Mouse (Mus musculus) intestine, postnatal 0 days (tissue): ENCODE data around the gene Gfap. TPM values are rescaled to one million over a fixed set of nuclear protein-coding genes. Genes with fewer than 3 reads are reported as not detected.

ENCODE experiments used
- ATAC-seq: fragments of 200-750 bp; cut with Nextera tagmentation; 2 replicates; pipeline ENCODE4 v1.8.0; 2017; ENCODE audit warnings: mild to moderate bottlenecking, moderate TSS enrichment, moderate library complexity
- H3K27ac ChIP-seq: fragments of 300-500 bp; sonication (generic); 2 replicates; pipeline ENCODE4 v1.5.1; 2014; ENCODE audit warnings: mild to moderate bottlenecking, low read depth, low read length, moderate library complexity
- H3K27me3 ChIP-seq: fragments of 300-500 bp; sonication (generic); replicated peaks from 2 replicates; pipeline ENCODE4 v1.6.1; 2014; ENCODE audit warnings: low read length, mixed read lengths; ENCODE audit not compliant: control insufficient read depth, insufficient read depth
- H3K36me3 ChIP-seq: fragments of 300-500 bp; sonication (generic); 2 replicates; pipeline ENCODE4 v1.6.1; 2014; ENCODE audit warnings: mild to moderate bottlenecking, moderate library complexity; ENCODE audit not compliant: control insufficient read depth, insufficient read depth
- H3K4me1 ChIP-seq: fragments of 300-500 bp; sonication (generic); replicated peaks from 2 replicates; pipeline ENCODE4 v1.6.1; 2014; ENCODE audit warnings: antibody characterized with exemption, low read length, mixed read lengths; ENCODE audit not compliant: control insufficient read depth, insufficient read depth
- H3K4me2 ChIP-seq: fragments of 300-500 bp; sonication (generic); replicated peaks from 2 replicates; pipeline ENCODE4 v1.6.1; 2014; ENCODE audit warnings: low read depth, mild to moderate bottlenecking, moderate library complexity
- H3K4me3 ChIP-seq: fragments of 300-500 bp; sonication (generic); 2 replicates; pipeline ENCODE4 v1.5.1; 2014; ENCODE audit warnings: low read depth, low read length
- H3K9ac ChIP-seq: fragments of 300-500 bp; sonication (generic); 2 replicates; pipeline ENCODE4 v1.6.1; 2014; ENCODE audit warnings: mild to moderate bottlenecking, low read depth, low read length
- H3K9me3 ChIP-seq: fragments of 300-500 bp; sonication (generic); 2 replicates; pipeline ENCODE4 v1.6.1; 2016; ENCODE audit warnings: mixed run types; ENCODE audit not compliant: control insufficient read depth
- CTCF ChIP-seq: sonication (generic); IDR thresholded peaks from 2 replicates; pipeline ENCODE4 v1.5.1; 2016; ENCODE audit warnings: low read depth, mild to moderate bottlenecking, control low read depth, antibody characterized with exemption, moderate library complexity
- WGBS: fragments of 180-500 bp; shearing (Covaris S2); extraction: QIAGEN DNeasy Blood & Tissue Kit; methylation state at CpG from one replicate; pipeline ENCODE4 v1.1.7; 2014; 5-methylcytosine and 5-hydroxymethylcytosine counted together
- polyA plus RNA-seq: library from polyadenylated mRNA; unstranded; fragments of >200 nt; fragmentation: Nextera tagmentation; extraction: Ambion mirVana; gene quantifications from 2 replicates; pipeline ENCODE4 v1.2.1, GENCODE M21; 2015

Gene Gfap
- polyA plus RNA-seq, 1 experiment from 2014 or later = 0.17 TPM

GRCm38 (mm10) chr11:102924557-102925350, 24.0 kb upstream of the Gfap start, which contains the start of gene Kif18b:
Kif18b (minus strand) TSS chr11:102925124.
- under 1% methylated on average over 62 of the region's 62 CpGs for WGBS
- Histone ChIP-seq H3K36me3 (no peaks in the 10 kb centered on the region), H3K27ac (peak within 1 kb of the TSS; percentile 65; the same call in 1 of the 2 replicates), H3K4me1 (no peaks in the 10 kb centered on the region), H3K27me3 (no peaks in the 10 kb centered on the region), H3K4me2 (peak within 1 kb of the TSS; percentile 86), H3K4me3 (peak within 1 kb of the TSS; percentile 79), H3K9ac (peak within 1 kb of the TSS; percentile 50), H3K9me3 (no peaks in the 10 kb centered on the region)
- ATAC-seq = peak; percentile 89
- TF ChIP-seq CTCF = no peak

- no peaks in the 10 kb centered on the region for H3K27me3 ChIP-seq
- H3K9me3 ChIP-seq = no peaks in the 10 kb centered on the region
- no peaks in the 10 kb centered on the region for H3K4me1 ChIP-seq
- no peak overlapping the region for H3K4me3 ChIP-seq
- no peak overlapping the region for H3K4me2 ChIP-seq
- WGBS = 73% methylated on average over 6 of the region's 6 CpGs
- no peak for TF ChIP-seq CTCF
- H3K9ac ChIP-seq = no peak overlapping the region
- H3K36me3 ChIP-seq = 0 out of 2 replicates have a peak, but pooled peaks cover 2% of the 10 kb centered on the region
- no peak overlapping the region for H3K27ac ChIP-seq
- ATAC-seq = no peak
Measured at GRCm38 (mm10) chr11:102921491-102921890, 20.8 kb upstream of the Gfap start.

GRCm38 (mm10) chr11:102918077-102918476, 17.4 kb upstream of the Gfap start:
- no peaks in the 10 kb centered on the region for H3K27me3 ChIP-seq
- H3K4me1 ChIP-seq = no peaks in the 10 kb centered on the region
- no peak overlapping the region for H3K27ac ChIP-seq
- no peak overlapping the region for H3K4me3 ChIP-seq
- no peak for TF ChIP-seq CTCF
- H3K9ac ChIP-seq = no peak overlapping the region
- peaks cover 35% of the 10 kb centered on the region for H3K36me3 ChIP-seq
- H3K4me2 ChIP-seq = no peak overlapping the region
- WGBS = 88% methylated on average over 4 of the region's 4 CpGs
- no peaks in the 10 kb centered on the region for H3K9me3 ChIP-seq
- no peak for ATAC-seq

- ATAC-seq = no peak
- Histone ChIP-seq H3K36me3 (peaks cover 55% of the 10 kb centered on the region), H3K9me3 (no peaks in the 10 kb centered on the region), H3K27me3 (no peaks in the 10 kb centered on the region), H3K4me1 (no peaks in the 10 kb centered on the region), H3K4me2 (no peak overlapping the region), H3K9ac (no peak overlapping the region), H3K27ac (no peak overlapping the region), H3K4me3 (no peak overlapping the region)
- TF ChIP-seq CTCF = no peak
- WGBS = 89% methylated on average over 9 of the region's 9 CpGs
Measured at GRCm38 (mm10) chr11:102915380-102915779, 14.7 kb upstream of the Gfap start.

GRCm38 (mm10) chr11:102911376-102911775, 10.7 kb upstream of the Gfap start:
- Histone ChIP-seq H3K4me1 (no peaks in the 10 kb centered on the region), H3K36me3 (peaks cover 91% of the 10 kb centered on the region), H3K27ac (no peak overlapping the region), H3K9me3 (no peaks in the 10 kb centered on the region), H3K9ac (no peak overlapping the region), H3K4me2 (no peak overlapping the region), H3K4me3 (no peak overlapping the region), H3K27me3 (no peaks in the 10 kb centered on the region)
- 79% methylated on average over 7 of the region's 7 CpGs for WGBS
- TF ChIP-seq CTCF = no peak
- ATAC-seq = no peak

- Histone ChIP-seq H3K4me1 (0 out of 2 replicates have a peak, but pooled peaks cover 2% of the 10 kb centered on the region), H3K27me3 (no peaks in the 10 kb centered on the region), H3K27ac (no peak overlapping the region), H3K4me2 (no peak overlapping the region), H3K4me3 (no peak overlapping the region), H3K9me3 (no peaks in the 10 kb centered on the region), H3K9ac (no peak overlapping the region), H3K36me3 (peaks cover 34% of the 10 kb centered on the region)
- ATAC-seq = no peak
- no peak for TF ChIP-seq CTCF
- 69% methylated on average over 7 of the region's 7 CpGs for WGBS
Measured at GRCm38 (mm10) chr11:102903654-102904053, 2.9 kb upstream of the Gfap start.
